Mouse (Mus musculus) kidney, postnatal 10 days (tissue): ENCODE measurements around the gene Gm11985.
"Not testable (repeated sequence)": the region's sequence is repeated elsewhere in the genome, so short reads cannot be mapped to it uniquely, and the experiment has no call there.

Experiments used
- DNase-seq: peaks from one replicate; pipeline ENCODE4 v3.0.0; 2021; ENCODE audit warnings: mixed read lengths

Gene Gm11985

GRCm38 (mm10) chr11:7188469-7188868 is at the start of gene Gm11985:
Gene Gm11985, minus strand, starts transcription at chr11:7188569.
- no peak for DNase-seq

GRCm38 (mm10) chr11:7237712-7238111 is 49.3 kb upstream of the Gm11985 start:
- DNase-seq = no peak

- DNase-seq = no peak
Measured at GRCm38 (mm10) chr11:7236751-7237150, 48.4 kb upstream of the Gm11985 start.

GRCm38 (mm10) chr11:7234981-7235609 is 46.7 kb upstream of the Gm11985 start:
- no peak for DNase-seq

- no peak for DNase-seq
Measured at GRCm38 (mm10) chr11:7234436-7234835, 46.1 kb upstream of the Gm11985 start.

GRCm38 (mm10) chr11:7233333-7233732 is 45.0 kb upstream of the Gm11985 start:
- DNase-seq = no peak

- DNase-seq = no peak
Measured at GRCm38 (mm10) chr11:7231958-7232357, 43.6 kb upstream of the Gm11985 start.

- no peak for DNase-seq
Measured at GRCm38 (mm10) chr11:7230000-7230399, 41.6 kb upstream of the Gm11985 start.

GRCm38 (mm10) chr11:7228107-7228506 is 39.7 kb upstream of the Gm11985 start:
- DNase-seq = no peak

- DNase-seq = no peak
Measured at GRCm38 (mm10) chr11:7226810-7227550, 38.6 kb upstream of the Gm11985 start.

GRCm38 (mm10) chr11:7226200-7226599 is 37.8 kb upstream of the Gm11985 start:
- DNase-seq = no peak

- DNase-seq = not testable (repeated sequence)
Measured at GRCm38 (mm10) chr11:7221826-7222225, 33.5 kb upstream of the Gm11985 start.

- peak; percentile 89 for DNase-seq
Measured at GRCm38 (mm10) chr11:7215703-7216102, 27.3 kb upstream of the Gm11985 start.

GRCm38 (mm10) chr11:7214761-7215160 is 26.4 kb upstream of the Gm11985 start:
- peak; percentile 84 for DNase-seq

GRCm38 (mm10) chr11:7214342-7214660 is 25.9 kb upstream of the Gm11985 start:
- DNase-seq = no peak

- DNase-seq = peak; percentile 83
Measured at GRCm38 (mm10) chr11:7213501-7214341, 25.4 kb upstream of the Gm11985 start, which contains the start of gene Igfbp3. Gene Igfbp3, minus strand, starts transcription at chr11:7213923.

GRCm38 (mm10) chr11:7213161-7213500 is 24.8 kb upstream of the Gm11985 start:
- DNase-seq = no peak

- no peak for DNase-seq
Measured at GRCm38 (mm10) chr11:7212126-7212798, 23.9 kb upstream of the Gm11985 start.

- peak; percentile 74 for DNase-seq
Measured at GRCm38 (mm10) chr11:7211211-7211610, 22.8 kb upstream of the Gm11985 start.

GRCm38 (mm10) chr11:7210343-7210742 is 22.0 kb upstream of the Gm11985 start:
- DNase-seq = peak; percentile 89

- DNase-seq = no peak
Measured at GRCm38 (mm10) chr11:7203846-7204245, 15.5 kb upstream of the Gm11985 start.

GRCm38 (mm10) chr11:7202206-7202605 is 13.8 kb upstream of the Gm11985 start:
- no peak for DNase-seq

- DNase-seq = no peak
Measured at GRCm38 (mm10) chr11:7200393-7200783, 12.0 kb upstream of the Gm11985 start.
